Mouse (Mus musculus) heart, postnatal 0 days (tissue): ENCODE measurements around the gene Hspa1l.

ENCODE experiments used
- CTCF ChIP-seq: IDR thresholded peaks from 2 replicates; pipeline ENCODE4 v1.5.1; 2016; ENCODE audit warnings: antibody characterized with exemption, control low read depth, low read depth
- EP300 ChIP-seq: IDR thresholded peaks from 2 replicates; pipeline ENCODE4 v1.6.1; 2016; ENCODE audit warnings: antibody characterized with exemption, low read depth

DNA sequence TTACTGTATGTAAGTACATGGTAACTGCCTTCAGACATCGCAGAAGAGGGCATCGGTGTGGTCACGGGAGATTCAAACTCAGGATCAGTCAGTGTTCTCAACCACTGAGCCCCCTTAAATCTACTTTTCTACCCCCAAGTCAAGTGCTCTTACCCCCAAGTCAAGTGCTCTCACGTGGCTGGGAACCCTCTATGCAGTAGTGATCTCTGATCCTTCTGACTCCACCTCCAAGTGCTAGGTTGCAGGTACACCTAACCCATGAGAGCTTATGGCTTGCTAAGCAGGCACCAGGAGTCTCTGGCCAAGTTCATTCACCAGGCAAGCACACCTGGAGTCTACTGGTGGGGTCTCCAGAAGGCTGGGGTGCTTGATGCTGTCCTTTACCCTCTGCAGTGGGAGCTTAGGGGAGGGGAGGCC, 22.9 kb upstream of the Hspa1l start:
- TF ChIP-seq CTCF (no peak), EP300 (no peak)
